8 mouse cellular contexts compared by ENCODE assay signal in the genomic region with DNA sequence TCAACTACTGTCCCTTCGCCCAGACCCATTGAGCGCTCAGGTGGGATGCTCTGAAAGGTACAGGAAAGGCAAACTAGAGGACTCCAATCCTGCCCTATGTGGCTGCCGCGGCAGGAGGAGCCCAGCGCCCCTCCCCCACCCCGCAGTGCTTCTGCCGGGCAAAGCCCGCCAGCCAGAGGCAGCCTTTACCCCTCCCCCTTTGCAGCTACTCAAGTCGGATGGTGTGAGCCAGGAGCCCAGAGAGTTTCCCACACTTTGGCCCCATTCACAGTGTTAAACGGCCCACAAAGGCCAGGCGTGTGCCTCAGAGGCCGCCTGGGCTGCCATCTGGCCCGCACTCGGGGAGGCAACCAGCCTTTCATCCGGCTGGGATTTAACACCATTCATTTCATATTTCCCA. TPM values are rescaled to one million over a fixed set of nuclear protein-coding genes. Genes with fewer than 3 reads are reported as not detected.
DNase-seq lines count a peak whose midpoint lies in the region; ATAC-seq and TF ChIP-seq lines count a peak whose summit lies in the region.

No protein-coding gene starts in this region.

- H3K36me3 ChIP-seq in kidney, embryonic 16.5 days (ENCODE audit: insufficient read depth, low read length) = no peaks in the 10 kb centered on the region
- no peaks in the 10 kb centered on the region for H3K36me3 ChIP-seq in kidney, adult 2 months (ENCODE audit: control insufficient read depth, insufficient read depth, low read length)
- no peaks in the 10 kb centered on the region for H3K36me3 ChIP-seq in embryonic facial prominence, embryonic 13.5 days
- no peaks in the 10 kb centered on the region for H3K36me3 ChIP-seq in midbrain, postnatal 0 days (ENCODE audit: insufficient read depth, low read length)

- peaks cover 36% of the 10 kb centered on the region for H3K4me1 ChIP-seq in kidney, embryonic 16.5 days (ENCODE audit: insufficient read depth, low read length)
- H3K4me1 ChIP-seq in kidney, adult 2 months (ENCODE audit: control insufficient read depth, insufficient read depth, low read length) = no peaks in the 10 kb centered on the region
- peaks cover 47% of the 10 kb centered on the region for H3K4me1 ChIP-seq in embryonic facial prominence, embryonic 13.5 days
- peaks cover 20% of the 10 kb centered on the region; the same call in 1 of the 2 replicates for H3K4me1 ChIP-seq in midbrain, postnatal 0 days (ENCODE audit: insufficient read depth, low read length)

- no peak overlapping the region for H3K27ac ChIP-seq in kidney, embryonic 16.5 days (ENCODE audit: low read length)
- H3K27ac ChIP-seq in kidney, adult 2 months (ENCODE audit: insufficient read depth, low read depth, low read length) = no peak overlapping the region
- H3K27ac ChIP-seq in embryonic facial prominence, embryonic 13.5 days = no peak overlapping the region
- H3K27ac ChIP-seq in midbrain, postnatal 0 days (ENCODE audit: low read depth, low read length) = no peak overlapping the region

- peak overlapping the region; percentile 25 for H3K4me2 ChIP-seq in kidney, embryonic 16.5 days (replicated peaks; ENCODE audit: low read depth, low read length)
- H3K4me2 ChIP-seq in embryonic facial prominence, embryonic 13.5 days = peak overlapping the region; percentile 55
- peak overlapping the region; percentile 36; the same call in 1 of the 2 replicates for H3K4me2 ChIP-seq in midbrain, postnatal 0 days (ENCODE audit: low read depth, low read length, poor library complexity, severe bottlenecking)

- WGBS in kidney, embryonic 16.5 days = 4% methylated on average over 15 of the region's 15 CpGs
- 13% methylated on average over 15 of the region's 15 CpGs for WGBS in kidney, adult 2 months
- 2% methylated on average over 15 of the region's 15 CpGs for WGBS in embryonic facial prominence, embryonic 13.5 days
- WGBS in midbrain, postnatal 0 days = 5% methylated on average over 15 of the region's 15 CpGs

- no peak overlapping the region; the same call in 1 of the 2 replicates for H3K9ac ChIP-seq in kidney, embryonic 16.5 days (replicated peaks; ENCODE audit: low read length)
- H3K9ac ChIP-seq in embryonic facial prominence, embryonic 13.5 days = peak overlapping the region; percentile 40
- no peak overlapping the region for H3K9ac ChIP-seq in midbrain, postnatal 0 days (replicated peaks; ENCODE audit: low read length, poor library complexity, severe bottlenecking)

- no peaks in the 10 kb centered on the region for H3K9me3 ChIP-seq in kidney, embryonic 16.5 days (ENCODE audit: low read length)
- no peaks in the 10 kb centered on the region for H3K9me3 ChIP-seq in embryonic facial prominence, embryonic 13.5 days
- H3K9me3 ChIP-seq in midbrain, postnatal 0 days (ENCODE audit: low read length) = no peaks in the 10 kb centered on the region

- 0 out of 2 replicates have a peak, but pooled peaks have one; percentile 16 for ATAC-seq in kidney, embryonic 16.5 days (ENCODE audit: low FRiP score, low TSS enrichment)
- ATAC-seq in embryonic facial prominence, embryonic 13.5 days (ENCODE audit: insufficient number of reproducible peaks, insufficient read depth, low FRiP score, low TSS enrichment, low read depth) = 0 out of 2 replicates have a peak, but pooled peaks have one; percentile 22
- ATAC-seq in midbrain, postnatal 0 days (ENCODE audit: low FRiP score) = peak; percentile 49; the same call in 1 of the 2 replicates

- intact Hi-C loops in gastrocnemius, postnatal 36 days (cut with DNase I) = no loop called here

- TF ChIP-seq POLR2A in kidney, adult 2 months (IDR thresholded peaks at IDR 0.05; ENCODE audit: low read depth, low read length) = no peak

- TF ChIP-seq CTCF in kidney, adult 2 months (conservative IDR thresholded peaks at IDR 0.05; ENCODE audit: insufficient read depth, insufficient read length, low read depth, low read length) = no peak
- no peak for TF ChIP-seq CTCF in midbrain, postnatal 0 days (IDR thresholded peaks at IDR 0.05)

- H3K4me3 ChIP-seq in kidney, embryonic 16.5 days (ENCODE audit: low read length) = 0 out of 2 replicates have a peak overlapping the region, but pooled peaks have one; percentile 2
- no peak overlapping the region for H3K4me3 ChIP-seq in kidney, adult 2 months (ENCODE audit: insufficient read depth, low read depth, low read length)
- peak overlapping the region; percentile 20 for H3K4me3 ChIP-seq in embryonic facial prominence, embryonic 13.5 days
- peak overlapping the region; percentile 8; the same call in 1 of the 2 replicates for H3K4me3 ChIP-seq in midbrain, postnatal 0 days (ENCODE audit: low read depth, low read length)

- H3K27me3 ChIP-seq in kidney, embryonic 16.5 days (ENCODE audit: insufficient read depth, low read length) = peaks cover 94% of the 10 kb centered on the region
- H3K27me3 ChIP-seq in kidney, adult 2 months (replicated peaks; ENCODE audit: control insufficient read depth, insufficient read depth, low read length) = peaks cover 5% of the 10 kb centered on the region; the same call in 1 of the 2 replicates
- H3K27me3 ChIP-seq in embryonic facial prominence, embryonic 13.5 days = peaks cover 97% of the 10 kb centered on the region
- no peaks in the 10 kb centered on the region for H3K27me3 ChIP-seq in midbrain, postnatal 0 days (ENCODE audit: insufficient read depth, low read length)

- DNase-seq in kidney, adult 2 months = no peak
- DNase-seq in brain, adult 2 months (ENCODE audit: low read depth, low spot score) = peak; percentile 89
- DNase-seq in layer of hippocampus, postnatal 10 days (ENCODE audit: low spot score in 2 of 2) = peak; percentile 62 to 78
- DNase-seq in midbrain, postnatal 0 days (ENCODE audit: low spot score) = peak; percentile 93
- no peak for DNase-seq in gastrocnemius, postnatal 36 days
- DNase-seq in urinary bladder, postnatal 36 days (ENCODE audit: low spot score in 2 of 2) = no peak

RNA-seq across cellular contexts. Expression of a gene that starts 2.6 kb away (rescaled TPM):
- 17.2 and 20.1 TPM in 2 replicates for polyA plus RNA-seq in kidney, embryonic 16.5 days (2015; fragmentation: Nextera tagmentation; extraction: Ambion mirVana)
- not detected in 2 replicates for polyA plus RNA-seq in kidney, adult 2 months (2012; rRNA removed)
- polyA plus RNA-seq in embryonic facial prominence, embryonic 13.5 days (2015; fragmentation: Nextera tagmentation; extraction: Ambion mirVana) = 4.2 and 6.0 TPM in 2 replicates
- total RNA-seq in layer of hippocampus, postnatal 10 days (2021) = 10 to 100 TPM; 75.7 to 81.7 TPM
- 111 and 115 TPM in 2 replicates for total RNA-seq in midbrain, postnatal 0 days (2014; rRNA removed)
- 165 and 180 TPM in 2 replicates for polyA plus RNA-seq in midbrain, postnatal 0 days (2015; fragmentation: Nextera tagmentation; extraction: Ambion mirVana)
- total RNA-seq in gastrocnemius, postnatal 36 days (2021) = not detected

RNA-seq across cellular contexts. Expression of a gene that starts 5.8 kb away (rescaled TPM):
- polyA plus RNA-seq in kidney, embryonic 16.5 days (2015; fragmentation: Nextera tagmentation; extraction: Ambion mirVana) = 51.9 and 53.8 TPM in 2 replicates
- polyA plus RNA-seq in kidney, adult 2 months (2012; rRNA removed) = 37.5 and 41.5 TPM in 2 replicates
- 48.3 and 54.1 TPM in 2 replicates for polyA plus RNA-seq in embryonic facial prominence, embryonic 13.5 days (2015; fragmentation: Nextera tagmentation; extraction: Ambion mirVana)
- 10 to 100 TPM; 26.9 to 31.9 TPM for total RNA-seq in layer of hippocampus, postnatal 10 days (2021)
- total RNA-seq in midbrain, postnatal 0 days (2014; rRNA removed) = 36.7 and 39.8 TPM in 2 replicates
- polyA plus RNA-seq in midbrain, postnatal 0 days (2015; fragmentation: Nextera tagmentation; extraction: Ambion mirVana) = 27.3 and 28.8 TPM in 2 replicates
- 10 to 100 TPM; 30.5 to 33.2 TPM for total RNA-seq in gastrocnemius, postnatal 36 days (2021)

RNA-seq across cellular contexts. Expression of a gene that starts 29.8 kb away (rescaled TPM):
- polyA plus RNA-seq in kidney, embryonic 16.5 days (2015; fragmentation: Nextera tagmentation; extraction: Ambion mirVana) = 0.74 and 0.95 TPM in 2 replicates
- 12.1 and 19.4 TPM in 2 replicates for polyA plus RNA-seq in kidney, adult 2 months (2012; rRNA removed)
- 1.6 and 1.8 TPM in 2 replicates for polyA plus RNA-seq in embryonic facial prominence, embryonic 13.5 days (2015; fragmentation: Nextera tagmentation; extraction: Ambion mirVana)
- total RNA-seq in layer of hippocampus, postnatal 10 days (2021) = 1 to 10 TPM; 1.0 to 1.7 TPM
- 1.1 and 2.3 TPM in 2 replicates for total RNA-seq in midbrain, postnatal 0 days (2014; rRNA removed)
- not detected in 2 replicates for polyA plus RNA-seq in midbrain, postnatal 0 days (2015; fragmentation: Nextera tagmentation; extraction: Ambion mirVana)
- total RNA-seq in gastrocnemius, postnatal 36 days (2021) = 1 to 10 TPM; 1.4 to 1.6 TPM

RNA-seq across cellular contexts. Expression of a gene that starts 59.2 kb away (rescaled TPM):
- polyA plus RNA-seq in kidney, embryonic 16.5 days (2015; fragmentation: Nextera tagmentation; extraction: Ambion mirVana) = 39.1 and 42.2 TPM in 2 replicates
- 74.0 and 92.4 TPM in 2 replicates for polyA plus RNA-seq in kidney, adult 2 months (2012; rRNA removed)
- polyA plus RNA-seq in embryonic facial prominence, embryonic 13.5 days (2015; fragmentation: Nextera tagmentation; extraction: Ambion mirVana) = 48.6 and 53.6 TPM in 2 replicates
- 10 to 100 TPM; 36.2 to 39.0 TPM for total RNA-seq in layer of hippocampus, postnatal 10 days (2021)
- 34.9 and 36.6 TPM in 2 replicates for total RNA-seq in midbrain, postnatal 0 days (2014; rRNA removed)
- polyA plus RNA-seq in midbrain, postnatal 0 days (2015; fragmentation: Nextera tagmentation; extraction: Ambion mirVana) = 73.3 and 90.9 TPM in 2 replicates
- 100 to 1,000 TPM in 1 of 2 experiments, 10 to 100 TPM in 1; 89.1 to 111 TPM for total RNA-seq in gastrocnemius, postnatal 36 days (2021)

Comparison
In these comparisons a context has a peak if more than half of its experiments do, and no peak if none do; other contexts are left out.
1. DNase-seq: peak in brain, adult 2 months (single experiment), layer of hippocampus, postnatal 10 days (2 of 2) and midbrain, postnatal 0 days (single experiment); none in kidney, adult 2 months (single experiment), gastrocnemius, postnatal 36 days (0 of 2) and urinary bladder, postnatal 36 days (0 of 2).
2. Peak in every context shown above with its lines, with median percentiles within 50 percentile points of each other: ATAC-seq and H3K4me2 ChIP-seq.